Mouse (Mus musculus): Measurements from ENCODE around the gene Fermt1. TPM values are rescaled to one million over a fixed set of nuclear protein-coding genes. Genes with fewer than 3 reads are reported as not detected.

Gene Fermt1
- polyA plus RNA-seq, 1 experiment = 4.2 TPM

DNA sequence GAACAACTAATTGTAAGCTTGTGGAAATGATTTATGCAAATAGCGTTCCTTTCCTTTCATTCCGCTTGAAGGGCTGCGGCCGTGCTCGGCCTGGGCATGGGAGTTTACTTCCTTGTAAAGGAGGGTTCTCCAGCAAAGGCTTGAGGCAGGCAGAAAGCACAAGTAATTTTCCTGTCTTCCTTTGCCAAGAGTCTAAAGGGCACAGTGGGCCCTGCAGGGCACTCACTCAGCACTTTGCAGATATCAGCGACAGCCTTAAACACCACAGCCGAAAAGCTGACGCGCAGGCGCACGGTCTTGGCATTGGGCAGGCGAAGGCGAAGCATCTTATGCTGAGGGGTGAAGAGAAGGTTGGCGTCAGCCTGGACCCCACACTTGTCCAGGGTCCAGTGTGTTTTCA lies 6.7 kb downstream of the Fermt1 start:
- no peaks in the 10 kb centered on the region for H3K36me3 ChIP-seq (ENCODE audit: control insufficient read depth, insufficient read depth, low read length)
- no peak overlapping the region for H3K27ac ChIP-seq (ENCODE audit: control insufficient read depth, insufficient read depth, low read length)
- WGBS = 85% methylated on average over 14 of the region's 14 CpGs
- no peak overlapping the region for H3K4me3 ChIP-seq (ENCODE audit: control insufficient read depth, insufficient read depth, low read length)
- TF ChIP-seq CTCF (IDR thresholded peaks at IDR 0.05; ENCODE audit: borderline replicate concordance, control insufficient read depth, extremely low read depth, insufficient read depth, low read length, poor library complexity) (no peak), POLR2A (IDR thresholded peaks at IDR 0.05; ENCODE audit: control insufficient read depth, extremely low read depth, insufficient read depth, low read length, poor library complexity) (no peak)
- no peak for DNase-seq
- H3K27me3 ChIP-seq (ENCODE audit: control insufficient read depth, insufficient read depth, low read length) = no peaks in the 10 kb centered on the region
- H3K4me1 ChIP-seq (replicated peaks; ENCODE audit: control insufficient read depth, insufficient read depth, low read length) = no peaks in the 10 kb centered on the region

GRCm38 (mm10) chr2:132936176-132936575 lies 9.5 kb downstream of the Fermt1 start:
- TF ChIP-seq CTCF (IDR thresholded peaks at IDR 0.05; ENCODE audit: borderline replicate concordance, control insufficient read depth, extremely low read depth, insufficient read depth, low read length, poor library complexity) = no peak
- TF ChIP-seq POLR2A (IDR thresholded peaks at IDR 0.05; ENCODE audit: control insufficient read depth, extremely low read depth, insufficient read depth, low read length, poor library complexity) = no peak
- DNase-seq = no peak
- H3K27me3 ChIP-seq (ENCODE audit: control insufficient read depth, insufficient read depth, low read length) = no peaks in the 10 kb centered on the region
- no peaks in the 10 kb centered on the region for H3K36me3 ChIP-seq (ENCODE audit: control insufficient read depth, insufficient read depth, low read length)
- H3K4me3 ChIP-seq (ENCODE audit: control insufficient read depth, insufficient read depth, low read length) = no peak overlapping the region
- WGBS = 86% methylated on average over 4 of the region's 4 CpGs
- H3K4me1 ChIP-seq (replicated peaks; ENCODE audit: control insufficient read depth, insufficient read depth, low read length) = no peaks in the 10 kb centered on the region
- H3K27ac ChIP-seq (ENCODE audit: control insufficient read depth, insufficient read depth, low read length) = no peak overlapping the region

GRCm38 (mm10) chr2:132934711-132935110 lies 11.0 kb downstream of the Fermt1 start:
- no peaks in the 10 kb centered on the region for H3K36me3 ChIP-seq (ENCODE audit: control insufficient read depth, insufficient read depth, low read length)
- no peak overlapping the region for H3K27ac ChIP-seq (ENCODE audit: control insufficient read depth, insufficient read depth, low read length)
- TF ChIP-seq POLR2A (IDR thresholded peaks at IDR 0.05; ENCODE audit: control insufficient read depth, extremely low read depth, insufficient read depth, low read length, poor library complexity) = no peak
- no peak for TF ChIP-seq CTCF (IDR thresholded peaks at IDR 0.05; ENCODE audit: borderline replicate concordance, control insufficient read depth, extremely low read depth, insufficient read depth, low read length, poor library complexity)
- WGBS = 92% methylated on average over 4 of the region's 4 CpGs
- no peaks in the 10 kb centered on the region for H3K27me3 ChIP-seq (ENCODE audit: control insufficient read depth, insufficient read depth, low read length)
- no peak overlapping the region for H3K4me3 ChIP-seq (ENCODE audit: control insufficient read depth, insufficient read depth, low read length)
- no peak for DNase-seq
- H3K4me1 ChIP-seq (replicated peaks; ENCODE audit: control insufficient read depth, insufficient read depth, low read length) = no peaks in the 10 kb centered on the region

DNA sequence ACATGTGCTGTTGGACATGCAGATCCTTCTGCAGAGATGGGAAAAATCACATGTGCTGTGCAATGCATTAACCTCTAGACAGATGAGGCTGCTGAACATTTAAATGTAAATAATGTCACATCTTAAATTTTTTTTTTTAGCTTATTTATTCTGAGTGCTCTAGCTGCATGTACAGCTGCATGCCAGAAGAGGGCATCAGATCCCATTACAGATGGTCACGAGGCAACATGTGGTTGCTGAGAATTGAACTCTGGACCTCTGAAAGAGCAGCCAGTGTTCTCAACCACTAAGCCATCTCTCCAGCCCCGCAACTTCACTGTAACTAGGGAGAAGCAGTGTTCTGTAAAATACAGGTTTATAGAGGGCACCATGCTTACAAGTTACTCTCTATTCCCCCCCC lies 11.6 kb downstream of the Fermt1 start:
- Histone ChIP-seq H3K27me3 (ENCODE audit: control insufficient read depth, insufficient read depth, low read length) (no peaks in the 10 kb centered on the region), H3K27ac (ENCODE audit: control insufficient read depth, insufficient read depth, low read length) (no peak overlapping the region), H3K4me3 (ENCODE audit: control insufficient read depth, insufficient read depth, low read length) (no peak overlapping the region), H3K36me3 (ENCODE audit: control insufficient read depth, insufficient read depth, low read length) (no peaks in the 10 kb centered on the region), H3K4me1 (replicated peaks; ENCODE audit: control insufficient read depth, insufficient read depth, low read length) (no peaks in the 10 kb centered on the region)
- WGBS = 81% methylated on average over 2 of the region's 2 CpGs
- no peak for TF ChIP-seq POLR2A (IDR thresholded peaks at IDR 0.05; ENCODE audit: control insufficient read depth, extremely low read depth, insufficient read depth, low read length, poor library complexity)
- no peak for TF ChIP-seq CTCF (IDR thresholded peaks at IDR 0.05; ENCODE audit: borderline replicate concordance, control insufficient read depth, extremely low read depth, insufficient read depth, low read length, poor library complexity)
- no peak for DNase-seq

- TF ChIP-seq CTCF (IDR thresholded peaks at IDR 0.05; ENCODE audit: borderline replicate concordance, control insufficient read depth, extremely low read depth, insufficient read depth, low read length, poor library complexity) (no peak), POLR2A (IDR thresholded peaks at IDR 0.05; ENCODE audit: control insufficient read depth, extremely low read depth, insufficient read depth, low read length, poor library complexity) (no peak)
- no peak for DNase-seq
- H3K27ac ChIP-seq (ENCODE audit: control insufficient read depth, insufficient read depth, low read length) = no peak overlapping the region
Observed at GRCm38 (mm10) chr2:132928999-132929398, 16.7 kb downstream of the Fermt1 start.

GRCm38 (mm10) chr2:132927871-132928270 lies 17.8 kb downstream of the Fermt1 start:
- no peak overlapping the region for H3K27ac ChIP-seq (ENCODE audit: control insufficient read depth, insufficient read depth, low read length)
- H3K4me1 ChIP-seq (replicated peaks; ENCODE audit: control insufficient read depth, insufficient read depth, low read length) = no peaks in the 10 kb centered on the region
- H3K36me3 ChIP-seq (ENCODE audit: control insufficient read depth, insufficient read depth, low read length) = no peaks in the 10 kb centered on the region
- no peaks in the 10 kb centered on the region for H3K27me3 ChIP-seq (ENCODE audit: control insufficient read depth, insufficient read depth, low read length)
- no peak for DNase-seq
- WGBS = 78% methylated on average over 2 of the region's 2 CpGs
- no peak overlapping the region for H3K4me3 ChIP-seq (ENCODE audit: control insufficient read depth, insufficient read depth, low read length)
- TF ChIP-seq CTCF (IDR thresholded peaks at IDR 0.05; ENCODE audit: borderline replicate concordance, control insufficient read depth, extremely low read depth, insufficient read depth, low read length, poor library complexity) (no peak), POLR2A (IDR thresholded peaks at IDR 0.05; ENCODE audit: control insufficient read depth, extremely low read depth, insufficient read depth, low read length, poor library complexity) (no peak)

More at GRCm38 (mm10) chr2:132928999-132929398, 16.7 kb downstream of the Fermt1 start:
- no peaks in the 10 kb centered on the region for H3K36me3 ChIP-seq (ENCODE audit: control insufficient read depth, insufficient read depth, low read length)
- H3K4me3 ChIP-seq (ENCODE audit: control insufficient read depth, insufficient read depth, low read length) = no peak overlapping the region
- H3K27me3 ChIP-seq (ENCODE audit: control insufficient read depth, insufficient read depth, low read length) = no peaks in the 10 kb centered on the region
- WGBS = 95% methylated on average over 2 of the region's 2 CpGs
- H3K4me1 ChIP-seq (replicated peaks; ENCODE audit: control insufficient read depth, insufficient read depth, low read length) = no peaks in the 10 kb centered on the region

GRCm38 (mm10) chr2:132927298-132927697 lies 18.4 kb downstream of the Fermt1 start:
- H3K4me3 ChIP-seq (ENCODE audit: control insufficient read depth, insufficient read depth, low read length) = no peak overlapping the region
- H3K36me3 ChIP-seq (ENCODE audit: control insufficient read depth, insufficient read depth, low read length) = no peaks in the 10 kb centered on the region
- H3K27me3 ChIP-seq (ENCODE audit: control insufficient read depth, insufficient read depth, low read length) = no peaks in the 10 kb centered on the region
- no peak for DNase-seq
- 91% methylated on average over 2 of the region's 2 CpGs for WGBS
- no peak for TF ChIP-seq POLR2A (IDR thresholded peaks at IDR 0.05; ENCODE audit: control insufficient read depth, extremely low read depth, insufficient read depth, low read length, poor library complexity)
- TF ChIP-seq CTCF (IDR thresholded peaks at IDR 0.05; ENCODE audit: borderline replicate concordance, control insufficient read depth, extremely low read depth, insufficient read depth, low read length, poor library complexity) = no peak
- H3K27ac ChIP-seq (ENCODE audit: control insufficient read depth, insufficient read depth, low read length) = no peak overlapping the region
- no peaks in the 10 kb centered on the region for H3K4me1 ChIP-seq (replicated peaks; ENCODE audit: control insufficient read depth, insufficient read depth, low read length)

All from thymus, adult 2 months (tissue).